In genomic region chr4:59252386-59253054, GRCm38 (mm10) we compare ENCODE assay signal across 11 mouse cellular contexts.
DNase-seq lines count a peak whose midpoint lies in the region; ATAC-seq and TF ChIP-seq lines count a peak whose summit lies in the region.
"Had no signal": no experiment of that assay in that cellular context is flagged by ENCODE, and none has a peak within 500 bp of the region (broad histone marks: within the 10 kb centered on the region; RNA-seq: fewer than 3 reads in every experiment).

No protein-coding gene starts in this region.

- ATAC-seq in lung, postnatal 0 days, result peak; percentile 82
- ATAC-seq in kidney, embryonic 15.5 days (replicated peaks; ENCODE audit: low FRiP score), result no peak

- H3K27me3 ChIP-seq in lung, postnatal 0 days (replicated peaks; ENCODE audit: insufficient read depth, low read length), result no peaks in the 10 kb centered on the region
- no peaks in the 10 kb centered on the region for H3K27me3 ChIP-seq in kidney, embryonic 15.5 days

- 44% methylated on average over 6 of the region's 6 CpGs for WGBS in lung, postnatal 0 days
- WGBS in kidney, embryonic 15.5 days, result 87% methylated on average over 6 of the region's 6 CpGs

- H3K4me1 ChIP-seq in lung, postnatal 0 days (ENCODE audit: insufficient read depth, low read depth, low read length), result 0 out of 2 replicates have a peak, but pooled peaks cover 11% of the 10 kb centered on the region
- no peaks in the 10 kb centered on the region for H3K4me1 ChIP-seq in kidney, embryonic 15.5 days

- H3K27ac ChIP-seq in lung, postnatal 0 days (ENCODE audit: low read length), result peak overlapping the region; percentile 43
- no peak overlapping the region for H3K27ac ChIP-seq in kidney, embryonic 15.5 days

- H3K4me2 ChIP-seq in lung, postnatal 0 days (replicated peaks; ENCODE audit: low read depth, low read length), result no peak overlapping the region
- H3K4me2 ChIP-seq in kidney, embryonic 15.5 days, result no peak overlapping the region

- no peak overlapping the region for H3K9ac ChIP-seq in lung, postnatal 0 days (replicated peaks; ENCODE audit: low read depth)
- H3K9ac ChIP-seq in kidney, embryonic 15.5 days, result no peak overlapping the region

- no peak for TF ChIP-seq CTCF in lung, postnatal 0 days (IDR thresholded peaks at IDR 0.05)

- no peak overlapping the region for H3K4me3 ChIP-seq in lung, postnatal 0 days (ENCODE audit: low read depth, low read length)
- no peak overlapping the region for H3K4me3 ChIP-seq in kidney, embryonic 15.5 days (replicated peaks)

- no peaks in the 10 kb centered on the region for H3K36me3 ChIP-seq in lung, postnatal 0 days (ENCODE audit: insufficient read depth, low read length)
- H3K36me3 ChIP-seq in kidney, embryonic 15.5 days, result no peaks in the 10 kb centered on the region

- H3K9me3 ChIP-seq in lung, postnatal 0 days (ENCODE audit: low read length), result no peaks in the 10 kb centered on the region
- no peaks in the 10 kb centered on the region for H3K9me3 ChIP-seq in kidney, embryonic 15.5 days (replicated peaks)

- DNase-seq in heart, adult 11 months, result peak; percentile 86
- no peak for DNase-seq in heart, postnatal 4 days
- DNase-seq in urinary bladder, postnatal 14 days (ENCODE audit: low spot score), result peak; percentile 19
- no peak for DNase-seq in urinary bladder, postnatal 4 days (ENCODE audit: low spot score in 2 of 2)
- DNase-seq in lung, postnatal 0 days (ENCODE audit: low spot score), result peak; percentile 79
- DNase-seq in ovary, postnatal 10 days (ENCODE audit: low spot score), result no peak
- no peak for DNase-seq in kidney, postnatal 10 days
- DNase-seq: adrenal gland, postnatal 25 days; cerebellum, adult 11 months; right cerebral cortex, postnatal 25 days had no signal

- TF ChIP-seq EP300 in lung, postnatal 0 days (IDR thresholded peaks at IDR 0.05), result peak; percentile 41; the same call in 1 of the 2 replicates

Comparison
In these comparisons a context has a peak if more than half of its experiments do, and no peak if none do; other contexts are left out.
1. DNase-seq: peak in heart, adult 11 months (single experiment), urinary bladder, postnatal 14 days (single experiment) and lung, postnatal 0 days (single experiment); none in heart, postnatal 4 days (single experiment), urinary bladder, postnatal 4 days (0 of 2), ovary, postnatal 10 days (single experiment) and kidney, postnatal 10 days (single experiment).